Mouse (Mus musculus) right cerebral cortex, postnatal 10 days (tissue): ENCODE measurements at regions not wholly inside any gene's neighbourhood (a gene's known extent, or its start where the extent isn't known, plus 50 kb on each side); places are given as distances from the start of the nearest gene placed in this dataset.

Experiments
- DNase-seq, 2 experiments: peaks; one replicate each; pipeline ENCODE4 v3.0.0; 2021; ENCODE audit warnings: low spot score in 2 of 2

DNA sequence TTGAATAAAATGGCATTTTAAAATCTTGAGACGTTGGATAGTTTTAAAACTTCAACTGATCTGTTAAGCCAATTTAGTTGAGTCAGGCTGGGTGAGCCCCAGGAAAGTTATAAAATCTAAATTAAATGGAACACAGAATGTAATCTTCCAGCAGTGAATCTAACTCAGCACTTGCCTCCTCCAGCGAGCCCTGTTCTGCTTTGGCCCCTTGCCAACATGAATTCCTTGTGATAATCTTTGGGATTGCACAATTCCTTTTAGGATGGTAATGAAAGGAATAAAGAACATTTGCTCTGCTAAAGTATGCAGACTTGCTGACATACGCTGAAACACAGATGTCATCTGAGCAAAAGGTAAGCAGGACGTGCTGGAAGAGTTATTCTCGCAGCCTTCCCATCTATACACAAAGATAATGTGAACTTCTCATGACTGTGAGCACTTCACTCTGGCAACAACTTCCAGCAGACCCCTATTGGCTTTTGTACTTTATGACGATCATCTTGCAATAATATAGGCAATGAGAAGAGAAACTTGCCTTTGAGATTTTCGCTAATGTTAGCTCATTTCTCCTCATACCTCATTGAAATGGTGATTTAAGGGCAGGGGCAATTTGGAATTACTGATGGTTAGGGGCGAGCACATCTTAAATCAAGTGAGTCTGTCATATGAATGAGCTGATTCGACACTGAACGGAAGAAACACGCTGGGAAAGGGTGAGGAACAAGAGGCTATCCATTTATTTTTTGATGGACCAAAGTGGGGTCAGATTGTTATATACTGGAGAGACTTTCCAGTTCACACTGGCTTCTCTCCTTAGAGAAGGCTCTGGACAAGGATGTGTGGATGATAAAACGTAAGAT lies 216.3 kb upstream of the Pdzrn3 start:
- peak; percentile 32 to 40 for DNase-seq

DNA sequence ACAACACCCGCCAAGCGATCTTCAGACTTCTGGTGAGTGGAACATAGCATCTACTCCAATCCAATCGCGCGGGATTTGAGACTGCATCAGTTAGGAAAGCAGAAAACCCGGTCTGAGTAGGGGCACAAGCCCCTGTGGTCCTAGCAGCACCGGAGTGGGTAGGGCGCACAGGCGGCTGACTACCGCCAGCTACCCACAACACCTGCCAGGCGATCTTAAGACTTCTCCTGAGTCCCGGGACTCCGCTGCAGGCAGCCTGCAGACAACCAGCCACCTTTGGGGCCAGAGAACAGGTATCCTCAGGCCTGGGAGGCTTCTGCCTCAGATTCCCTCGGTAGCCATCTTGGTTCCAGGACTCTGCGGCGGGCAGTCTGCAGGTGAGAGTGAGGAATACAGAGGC lies 208.2 kb upstream of the Pdzrn3 start:
- DNase-seq, result no peak

GRCm38 (mm10) chr6:101580824-101581223 lies 203.1 kb upstream of the Pdzrn3 start:
- peak; percentile 23 to 40 for DNase-seq

- DNase-seq, result no peak
Measured at GRCm38 (mm10) chr6:101556096-101556495, 178.4 kb upstream of the Pdzrn3 start.

GRCm38 (mm10) chr6:101554965-101555604 lies 177.4 kb upstream of the Pdzrn3 start:
- no peak for DNase-seq

DNA sequence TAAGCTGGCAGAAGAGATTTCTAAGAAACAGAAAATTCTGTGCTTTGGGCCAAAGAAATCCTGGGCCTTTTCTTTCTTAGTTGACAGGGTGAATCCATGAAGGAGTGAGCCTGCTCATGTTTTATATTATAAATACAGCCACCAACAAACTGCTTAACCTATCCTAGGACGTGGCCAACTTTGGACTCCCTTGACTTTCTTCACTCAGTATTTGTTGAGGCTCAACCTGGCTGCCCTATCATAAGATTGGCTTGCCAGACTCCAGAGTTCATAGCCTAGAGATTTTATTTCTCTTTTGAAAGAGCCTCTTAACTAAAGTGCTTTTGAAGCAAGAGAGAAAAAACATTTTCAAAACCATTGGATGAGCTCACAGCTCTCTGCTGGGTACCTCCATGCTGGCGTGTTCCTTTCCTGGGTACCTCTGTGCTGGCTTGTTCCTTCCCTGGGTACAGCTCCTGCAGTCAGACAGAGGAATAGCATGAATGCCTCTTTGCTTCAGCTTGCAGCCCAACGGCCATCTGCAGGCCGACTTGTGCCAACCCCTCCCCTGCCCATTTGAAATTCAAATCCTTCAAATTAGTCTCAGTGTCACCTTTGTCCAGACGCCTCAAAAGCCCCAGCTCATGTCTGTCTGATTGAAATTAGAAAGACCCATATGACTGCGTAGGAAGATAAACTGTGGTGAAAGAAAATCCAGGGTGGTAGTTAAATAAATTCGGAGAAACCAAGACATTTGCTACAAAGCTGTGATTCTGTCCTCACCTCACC lies 173.0 kb upstream of the Pdzrn3 start:
- DNase-seq, result peak; percentile 85 to 91

DNA sequence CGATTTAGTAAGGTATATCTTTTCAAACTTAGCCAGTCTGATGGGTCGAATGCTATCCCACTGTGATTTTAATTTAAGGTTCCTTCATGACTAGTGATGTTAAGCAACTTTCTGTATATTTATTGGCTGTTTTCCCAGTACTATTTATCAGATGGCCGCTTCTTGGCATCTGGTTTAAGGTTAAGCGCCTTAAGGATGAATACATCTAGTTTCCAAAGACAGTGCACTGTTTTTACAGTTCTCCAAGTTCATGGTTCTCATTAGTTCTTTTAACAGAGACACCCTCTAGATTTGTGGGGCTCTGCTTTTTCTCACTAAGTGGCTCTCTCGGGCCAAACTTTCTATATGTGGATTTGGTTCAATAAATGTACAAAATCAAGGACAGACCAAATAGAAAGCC lies 159.9 kb upstream of the Pdzrn3 start:
- no peak for DNase-seq

- DNase-seq, result peak; percentile 72 to 74
Measured at GRCm38 (mm10) chr6:101534214-101535052, 156.7 kb upstream of the Pdzrn3 start.

- no peak for DNase-seq
Measured at GRCm38 (mm10) chr6:101532436-101532835, 154.7 kb upstream of the Pdzrn3 start.

DNA sequence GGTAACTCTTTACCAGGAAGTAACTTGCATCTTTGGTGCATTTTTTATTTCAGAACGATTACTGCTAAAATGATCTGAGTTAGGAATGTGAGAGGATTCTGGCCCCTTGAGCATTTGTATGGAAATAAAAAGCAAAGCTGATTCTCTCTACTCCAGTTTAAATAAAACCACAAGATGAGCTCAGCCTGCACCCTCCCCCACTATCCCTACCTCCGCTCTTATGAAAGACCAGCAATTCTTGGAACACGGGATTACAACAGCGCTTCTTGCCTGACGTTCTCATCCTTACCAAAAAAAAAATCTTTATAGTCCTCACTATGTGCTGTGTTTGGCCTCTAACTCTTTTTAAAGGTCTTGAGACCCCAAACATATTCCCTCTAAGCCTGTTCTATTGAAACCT lies 154.2 kb upstream of the Pdzrn3 start:
- DNase-seq, result peak; percentile 45 to 47

- no peak for DNase-seq
Measured at GRCm38 (mm10) chr6:101525129-101525528, 147.4 kb upstream of the Pdzrn3 start.

DNA sequence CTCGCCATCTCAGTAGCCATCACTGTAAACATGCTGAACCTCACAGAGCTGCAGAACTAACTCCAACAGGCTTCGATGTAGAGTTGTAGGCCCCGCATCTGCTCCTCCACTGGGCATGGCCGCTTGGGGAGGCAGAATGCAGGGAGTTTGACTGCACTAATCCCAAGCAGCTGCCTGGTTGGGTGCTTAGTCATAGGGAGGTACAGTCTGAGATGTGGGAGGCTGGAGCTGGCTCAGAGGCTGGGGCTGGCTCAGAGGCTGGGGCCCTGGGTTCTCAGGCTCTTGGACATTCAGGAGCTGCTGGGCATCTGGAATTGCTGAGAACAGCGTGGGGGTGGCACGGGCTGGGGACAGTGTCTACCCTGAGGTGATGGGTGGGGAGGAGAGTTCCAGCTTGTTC lies 143.6 kb upstream of the Pdzrn3 start:
- no peak for DNase-seq

- no peak for DNase-seq
Measured at GRCm38 (mm10) chr6:101520755-101521154, 143.1 kb upstream of the Pdzrn3 start.

- no peak for DNase-seq
Measured at GRCm38 (mm10) chr6:101518904-101519701, 141.4 kb upstream of the Pdzrn3 start.

GRCm38 (mm10) chr6:101517584-101517983 lies 139.9 kb upstream of the Pdzrn3 start:
- DNase-seq, result no peak

DNA sequence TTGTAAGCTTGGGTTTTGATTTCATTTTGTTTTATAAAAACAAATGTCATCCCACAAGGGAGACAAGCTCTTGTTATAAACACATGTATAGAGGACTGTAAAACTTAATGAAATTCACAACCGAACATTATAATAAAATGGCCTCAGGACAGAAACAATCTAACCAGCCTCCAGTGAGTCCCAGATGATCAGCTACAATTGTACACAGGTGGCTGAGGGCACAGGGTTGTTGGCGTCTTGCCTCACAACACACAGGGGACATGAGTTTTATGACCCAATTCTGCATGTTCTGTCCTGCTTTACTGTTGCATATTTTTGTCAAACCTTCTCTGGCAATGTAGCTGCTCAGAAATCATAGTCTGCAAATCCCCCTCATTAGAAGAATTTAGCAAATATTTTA lies 136.0 kb upstream of the Pdzrn3 start:
- DNase-seq, result no peak

GRCm38 (mm10) chr6:101502149-101502548 lies 124.5 kb upstream of the Pdzrn3 start:
- DNase-seq, result peak in 1 of 2 experiments; percentile 71

- DNase-seq, result no peak
Measured at GRCm38 (mm10) chr6:101501716-101502115, 124.0 kb upstream of the Pdzrn3 start.

GRCm38 (mm10) chr6:101500202-101500601 lies 122.5 kb upstream of the Pdzrn3 start:
- DNase-seq, result no peak

DNA sequence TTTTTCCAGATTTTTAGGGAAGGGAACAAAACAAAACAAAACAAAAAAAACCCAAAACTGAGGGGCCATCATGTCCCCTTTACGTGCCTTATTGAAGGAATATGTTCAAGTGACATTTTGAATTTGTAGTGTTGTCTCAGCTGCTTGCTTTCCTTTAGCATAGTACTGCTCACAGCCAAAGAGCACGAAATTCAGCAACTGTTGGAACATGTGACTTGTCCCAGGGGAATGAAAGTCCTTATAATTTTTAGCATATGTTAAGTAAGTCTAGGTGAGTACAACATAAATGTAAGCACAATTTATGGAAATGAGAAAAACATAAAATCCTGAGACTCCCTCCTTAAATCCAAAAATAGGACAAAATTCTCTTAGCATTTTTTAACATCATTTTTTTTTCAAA lies 110.8 kb upstream of the Pdzrn3 start:
- DNase-seq, result no peak
